Mouse (Mus musculus) neural tube, embryonic 13.5 days (tissue): ENCODE data around the gene Nav2. TPM values are rescaled to one million over a fixed set of nuclear protein-coding genes. Genes with fewer than 3 reads are reported as not detected.

Source experiments
- ATAC-seq: fragments of 200-750 bp; cut with Nextera tagmentation; 2 replicates; pipeline ENCODE4 v1.8.0; 2017; ENCODE audit warnings: low read depth, mild to moderate bottlenecking, moderate TSS enrichment, moderate library complexity
- H3K27ac ChIP-seq: fragments of 300-500 bp; sonication (generic); replicated peaks from 2 replicates; pipeline ENCODE4 v1.5.1; 2015; ENCODE audit warnings: moderate library complexity, mild to moderate bottlenecking, inconsistent platforms
- H3K27me3 ChIP-seq: fragments of 300-500 bp; sonication (generic); 2 replicates; pipeline ENCODE4 v1.6.1; 2015; ENCODE audit warnings: mild to moderate bottlenecking, inconsistent platforms
- H3K36me3 ChIP-seq: fragments of 300-500 bp; sonication (generic); 2 replicates; pipeline ENCODE4 v1.6.1; 2015; ENCODE audit warnings: mild to moderate bottlenecking, inconsistent platforms
- H3K4me1 ChIP-seq: fragments of 300-500 bp; sonication (generic); replicated peaks from 2 replicates; pipeline ENCODE4 v1.6.1; 2015; ENCODE audit warnings: inconsistent platforms
- H3K4me2 ChIP-seq: fragments of 300-500 bp; sonication (generic); 2 replicates; pipeline ENCODE4 v1.6.1; 2015; ENCODE audit warnings: inconsistent platforms, mild to moderate bottlenecking, moderate library complexity
- H3K4me3 ChIP-seq: fragments of 300-500 bp; sonication (generic); 2 replicates; pipeline ENCODE4 v1.5.1; 2015; ENCODE audit warnings: mild to moderate bottlenecking, inconsistent platforms
- H3K9ac ChIP-seq: fragments of 300-500 bp; sonication (generic); 2 replicates; pipeline ENCODE4 v1.6.1; 2015; ENCODE audit warnings: moderate library complexity, mild to moderate bottlenecking, inconsistent platforms
- H3K9me3 ChIP-seq: fragments of 300-500 bp; sonication (generic); 2 replicates; pipeline ENCODE4 v1.6.1; 2016; ENCODE audit warnings: inconsistent platforms
- WGBS: fragments of 180-500 bp; shearing (Covaris S2); methylation state at CpG from one replicate; pipeline ENCODE4 v1.1.7; 2015; 5-methylcytosine and 5-hydroxymethylcytosine counted together
- polyA plus RNA-seq: library from polyadenylated mRNA; unstranded; fragments of >200 nt; fragmentation: Nextera tagmentation; extraction: Ambion mirVana; gene quantifications from 2 replicates; pipeline ENCODE4 v1.2.1, GENCODE M21; 2015

Gene Nav2
- polyA plus RNA-seq, 1 experiment from 2014 or later, result 19.6 TPM

DNA sequence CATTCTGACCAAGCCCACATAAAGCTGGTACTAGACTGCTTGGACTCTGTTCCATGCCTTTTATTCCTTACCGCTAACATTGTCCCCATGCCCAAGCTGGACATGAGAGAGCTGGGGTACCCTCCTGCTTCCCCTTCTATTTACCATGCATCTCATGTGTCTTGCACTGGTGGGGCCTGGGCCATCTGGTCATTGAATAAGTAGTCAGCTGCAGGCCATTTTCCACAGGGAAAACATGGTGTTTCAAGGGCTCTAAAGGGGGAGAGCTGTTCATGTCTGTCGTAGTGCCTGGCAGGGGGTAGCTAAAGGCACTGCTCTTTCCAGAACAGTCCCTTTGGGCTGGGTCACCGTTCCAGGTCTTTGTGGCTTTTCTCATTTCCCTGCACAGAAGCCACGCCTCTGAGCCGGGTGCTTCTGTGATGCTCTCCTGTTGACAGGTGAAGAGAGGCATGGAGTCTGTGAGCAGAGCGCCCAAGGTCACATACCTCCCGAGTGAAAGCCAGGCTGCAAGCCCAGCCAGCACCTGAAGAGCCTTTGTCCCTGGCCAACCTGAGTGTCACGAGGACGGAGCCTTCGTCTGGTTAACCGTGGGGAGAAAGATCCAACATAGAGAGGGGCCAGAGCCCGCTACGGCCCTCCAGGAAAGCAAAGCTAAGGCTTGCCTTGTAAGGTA is 348.9 kb downstream of the Nav2 start:
- no peak overlapping the region for H3K4me3 ChIP-seq
- no peaks in the 10 kb centered on the region for H3K27me3 ChIP-seq
- H3K9me3 ChIP-seq, result no peaks in the 10 kb centered on the region
- no peaks in the 10 kb centered on the region for H3K36me3 ChIP-seq
- H3K4me2 ChIP-seq, result no peak overlapping the region
- peaks cover 65% of the 10 kb centered on the region for H3K4me1 ChIP-seq
- WGBS, result 70% methylated on average over 13 of the region's 13 CpGs
- ATAC-seq, result 0 out of 2 replicates have a peak, but pooled peaks have one; percentile 30
- H3K9ac ChIP-seq, result no peak overlapping the region
- H3K27ac ChIP-seq, result peak overlapping the region; percentile 38

DNA sequence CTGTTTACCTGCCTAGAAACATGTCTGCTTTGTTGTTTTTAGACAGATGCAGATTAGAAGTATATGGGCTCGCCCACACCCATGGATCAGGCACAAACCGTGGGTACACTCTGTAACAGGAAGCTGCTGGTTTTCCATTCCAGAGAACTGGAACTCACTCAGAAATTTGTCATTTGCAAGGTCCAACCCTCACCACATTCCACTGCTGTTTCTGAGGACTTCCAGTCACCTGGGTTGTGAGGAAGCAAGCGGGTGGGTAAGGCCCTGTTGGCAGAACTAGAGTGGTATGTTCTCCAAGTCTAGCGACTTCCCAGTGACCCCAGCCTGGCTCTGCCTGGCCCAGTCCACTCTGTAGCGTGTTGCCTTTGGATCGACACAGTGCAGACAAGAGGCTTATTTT is 349.6 kb downstream of the Nav2 start:
- Histone ChIP-seq H3K36me3 (no peaks in the 10 kb centered on the region), H3K27me3 (no peaks in the 10 kb centered on the region), H3K9ac (no peak overlapping the region), H3K27ac (no peak overlapping the region), H3K4me3 (no peak overlapping the region), H3K4me2 (no peak overlapping the region), H3K4me1 (peaks cover 65% of the 10 kb centered on the region), H3K9me3 (no peaks in the 10 kb centered on the region)
- no peak for ATAC-seq
- 88% methylated on average over 6 of the region's 6 CpGs for WGBS

DNA sequence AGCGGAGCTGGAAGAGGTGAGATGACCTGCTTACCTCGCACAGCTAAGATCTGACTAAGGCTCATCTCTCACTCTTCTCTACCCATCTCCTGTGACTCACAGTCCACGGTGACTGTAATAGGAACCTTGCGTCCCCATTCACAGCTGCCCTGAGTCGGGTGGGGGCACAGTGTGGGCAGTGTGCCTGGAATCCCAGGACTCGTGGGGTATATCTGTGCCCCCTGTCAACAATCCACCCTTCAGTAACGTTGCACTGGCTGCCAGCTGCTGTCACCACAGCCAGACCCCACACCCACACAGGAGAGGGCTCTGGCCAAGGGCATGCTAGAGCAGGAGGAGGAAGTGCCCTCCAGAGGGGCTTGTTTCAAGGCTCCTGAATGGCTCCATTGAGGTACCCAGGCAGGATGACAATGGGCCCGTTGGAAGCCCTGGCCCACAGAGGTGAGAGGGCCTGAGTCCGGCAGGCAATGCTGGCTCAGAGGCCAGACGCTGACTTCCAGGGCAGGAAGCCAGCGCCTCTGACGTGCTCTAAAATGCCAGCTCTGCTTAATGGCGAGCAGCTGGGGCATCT is 353.5 kb downstream of the Nav2 start:
- Histone ChIP-seq H3K36me3 (no peaks in the 10 kb centered on the region), H3K9me3 (no peaks in the 10 kb centered on the region), H3K27ac (peak overlapping the region; percentile 74), H3K4me3 (no peak overlapping the region), H3K4me1 (peaks cover 64% of the 10 kb centered on the region), H3K9ac (0 out of 2 replicates have a peak overlapping the region, but pooled peaks have one; percentile 9), H3K4me2 (no peak overlapping the region), H3K27me3 (no peaks in the 10 kb centered on the region)
- 48% methylated on average over 13 of the region's 13 CpGs for WGBS
- ATAC-seq, result peak; percentile 57

DNA sequence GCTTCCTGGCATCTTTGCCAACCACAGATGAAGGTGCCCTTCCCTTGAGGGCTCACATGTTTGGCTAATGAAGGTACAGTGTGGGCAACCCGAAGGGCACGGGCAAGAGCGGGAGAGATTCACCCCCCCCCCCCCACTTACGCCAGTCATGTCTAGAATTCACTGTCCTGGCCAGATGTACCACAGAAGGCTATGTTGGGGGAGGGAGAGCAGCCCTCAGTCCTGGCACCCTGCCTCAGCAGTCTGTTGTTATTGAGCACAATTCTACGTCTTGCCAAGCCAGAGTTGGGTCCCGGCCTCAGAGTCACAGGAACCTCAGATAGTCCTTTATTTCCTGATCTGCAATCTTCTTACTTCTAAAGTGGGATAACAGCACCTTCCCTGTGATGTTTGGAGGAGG is 357.9 kb downstream of the Nav2 start:
- no peaks in the 10 kb centered on the region for H3K27me3 ChIP-seq
- ATAC-seq, result no peak
- peaks cover 43% of the 10 kb centered on the region for H3K4me1 ChIP-seq
- H3K4me2 ChIP-seq, result no peak overlapping the region
- no peaks in the 10 kb centered on the region for H3K36me3 ChIP-seq
- no peak overlapping the region for H3K27ac ChIP-seq
- 78% methylated on average over 6 of the region's 6 CpGs for WGBS
- H3K4me3 ChIP-seq, result no peak overlapping the region
- H3K9me3 ChIP-seq, result no peaks in the 10 kb centered on the region
- H3K9ac ChIP-seq, result no peak overlapping the region

DNA sequence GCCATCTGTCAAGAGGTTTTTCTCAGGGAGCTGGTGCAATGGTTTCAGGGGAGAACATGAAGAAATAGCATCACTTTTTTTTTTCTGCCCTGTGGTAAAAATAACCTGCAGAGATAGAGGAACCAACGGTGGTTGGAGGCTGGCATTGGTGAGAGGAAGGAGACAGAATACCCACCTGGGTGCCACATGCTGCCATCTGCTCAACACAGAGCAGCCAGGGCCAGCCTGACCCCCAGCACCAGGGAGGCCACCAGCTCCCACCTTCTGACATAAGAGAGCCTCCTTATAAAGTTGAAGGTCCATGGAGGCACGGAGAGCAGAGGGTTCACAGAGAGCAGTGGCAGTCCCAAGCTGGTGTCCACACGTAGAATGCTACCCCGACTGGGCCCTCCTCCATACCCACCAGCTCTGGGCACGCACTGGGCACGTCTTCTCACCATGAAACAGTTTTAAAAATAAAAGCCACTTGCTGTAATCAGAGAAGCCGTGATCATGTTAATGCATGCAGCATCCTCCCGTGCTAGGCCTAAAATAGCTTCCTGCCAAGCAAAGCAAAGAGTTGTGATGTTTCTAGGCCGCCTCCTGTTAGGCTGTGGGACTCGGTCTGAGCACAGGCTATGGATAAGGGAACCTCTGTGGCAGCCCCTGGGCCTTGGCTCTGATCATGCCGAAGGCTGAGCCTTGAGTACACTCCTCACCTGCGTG is 359.3 kb downstream of the Nav2 start:
- ATAC-seq, result no peak
- 0 out of 2 replicates have a peak overlapping the region, but pooled peaks have one; percentile 3 for H3K27ac ChIP-seq
- no peak overlapping the region for H3K4me2 ChIP-seq
- H3K36me3 ChIP-seq, result no peaks in the 10 kb centered on the region
- H3K9ac ChIP-seq, result no peak overlapping the region
- H3K4me3 ChIP-seq, result no peak overlapping the region
- no peaks in the 10 kb centered on the region for H3K9me3 ChIP-seq
- WGBS, result 81% methylated on average over 12 of the region's 12 CpGs
- H3K4me1 ChIP-seq, result peaks cover 32% of the 10 kb centered on the region
- H3K27me3 ChIP-seq, result no peaks in the 10 kb centered on the region

DNA sequence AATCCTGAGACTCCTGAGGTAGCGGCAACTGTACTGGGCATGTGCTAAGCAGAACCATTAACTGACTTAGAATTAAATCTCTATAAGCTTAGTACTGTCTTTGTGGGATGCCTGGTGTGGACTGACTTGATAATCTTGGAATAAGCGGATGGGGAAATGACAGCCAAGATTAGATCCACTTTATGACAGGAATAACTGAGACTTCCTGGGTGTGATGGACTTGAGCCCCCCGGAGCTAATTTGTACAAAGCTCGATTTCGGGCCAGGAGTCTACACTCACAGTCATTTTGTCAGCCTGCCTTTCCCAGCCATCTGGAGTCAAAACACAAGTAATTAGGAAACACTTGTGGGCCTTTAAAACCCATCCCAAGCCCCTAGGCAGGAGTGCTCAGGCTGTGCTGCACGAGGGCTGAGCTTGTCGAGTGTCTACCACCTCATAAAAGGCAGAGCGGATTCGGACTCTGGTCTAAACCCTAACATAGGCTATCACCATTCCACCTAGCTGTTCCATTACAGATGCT is 359.9 kb downstream of the Nav2 start:
- Histone ChIP-seq H3K27ac (0 out of 2 replicates have a peak overlapping the region, but pooled peaks have one; percentile 3), H3K9ac (no peak overlapping the region), H3K4me1 (peaks cover 32% of the 10 kb centered on the region), H3K9me3 (no peaks in the 10 kb centered on the region), H3K4me3 (no peak overlapping the region), H3K4me2 (no peak overlapping the region), H3K36me3 (no peaks in the 10 kb centered on the region), H3K27me3 (no peaks in the 10 kb centered on the region)
- no peak for ATAC-seq
- WGBS, result 68% methylated on average over 9 of the region's 9 CpGs

DNA sequence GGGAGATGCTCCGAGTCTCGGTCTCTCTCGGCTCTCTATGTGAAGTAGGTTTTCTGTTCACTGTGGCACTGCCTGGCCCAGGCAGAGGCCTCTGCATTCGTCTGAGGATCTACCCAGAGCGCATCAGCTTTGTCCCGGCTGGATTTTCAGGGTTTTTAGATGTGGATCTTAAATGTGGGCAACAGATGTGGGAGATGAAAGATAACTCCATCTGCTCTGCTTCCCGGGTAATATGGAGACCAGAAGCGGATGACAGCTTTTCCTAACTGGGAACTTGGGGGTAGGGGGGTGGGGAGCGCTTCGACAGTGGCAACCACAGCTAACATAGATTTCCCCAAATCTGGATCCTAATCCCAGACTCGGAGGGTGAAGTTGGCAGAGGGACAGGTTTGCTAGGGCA is 362.3 kb downstream of the Nav2 start:
- Histone ChIP-seq H3K36me3 (no peaks in the 10 kb centered on the region), H3K9me3 (no peaks in the 10 kb centered on the region), H3K4me2 (no peak overlapping the region), H3K4me1 (peaks cover 49% of the 10 kb centered on the region), H3K27me3 (no peaks in the 10 kb centered on the region), H3K9ac (no peak overlapping the region), H3K27ac (no peak overlapping the region), H3K4me3 (no peak overlapping the region)
- 74% methylated on average over 11 of the region's 11 CpGs for WGBS
- no peak for ATAC-seq

DNA sequence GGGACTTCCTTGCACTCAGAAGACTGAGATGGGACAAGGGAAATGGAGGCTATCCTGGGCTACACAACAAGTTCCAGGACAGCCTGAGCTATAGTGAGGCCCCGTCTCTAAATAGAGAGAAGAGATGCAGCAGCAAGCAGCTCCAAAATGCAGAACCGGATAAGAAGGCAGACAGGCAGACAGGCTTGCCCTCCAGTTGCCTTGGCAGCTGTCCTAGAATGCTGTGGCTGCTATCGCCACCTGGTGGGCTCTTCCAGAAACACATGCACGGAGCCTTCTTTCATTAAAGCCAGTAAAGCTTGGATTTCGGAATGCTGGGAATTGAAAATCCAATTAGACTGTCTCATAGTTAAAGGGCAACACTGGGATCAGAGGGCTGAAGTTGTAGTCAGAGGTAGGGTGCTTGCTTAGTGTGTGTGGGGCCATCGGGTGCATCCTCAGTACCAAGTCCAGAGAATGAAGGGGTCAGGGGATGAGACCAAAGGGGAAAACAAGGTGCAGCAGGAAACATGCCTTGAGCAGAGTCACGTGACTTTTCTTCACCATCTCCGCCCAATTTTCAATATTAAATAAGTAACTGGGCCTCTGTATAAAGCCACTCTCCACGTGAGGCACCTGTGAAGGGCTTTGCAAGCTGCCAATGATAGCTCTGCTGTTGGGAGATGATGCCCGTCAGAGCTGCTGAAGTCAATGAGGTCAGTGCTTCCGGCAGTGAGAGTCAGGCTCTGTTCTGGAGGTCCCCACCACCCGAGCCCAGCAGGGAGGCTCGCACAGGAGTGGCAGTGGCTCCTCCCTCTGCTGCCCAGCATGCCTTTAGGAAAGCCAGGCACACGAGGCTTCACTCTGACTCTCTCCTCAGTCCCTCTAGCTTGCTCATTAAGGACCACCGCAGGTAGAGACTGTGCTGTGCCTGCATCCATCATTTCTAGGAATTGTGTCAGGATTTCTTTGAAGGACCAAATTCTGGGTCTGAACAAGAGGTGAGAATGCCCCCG is 364.2 kb downstream of the Nav2 start:
- H3K4me3 ChIP-seq, result no peak overlapping the region
- H3K27me3 ChIP-seq, result no peaks in the 10 kb centered on the region
- no peak overlapping the region for H3K4me2 ChIP-seq
- H3K4me1 ChIP-seq, result peaks cover 47% of the 10 kb centered on the region
- 21% methylated on average over 16 of the region's 16 CpGs for WGBS
- no peaks in the 10 kb centered on the region for H3K36me3 ChIP-seq
- no peak overlapping the region for H3K27ac ChIP-seq
- ATAC-seq, result peak; percentile 46; the same call in 1 of the 2 replicates
- no peaks in the 10 kb centered on the region for H3K9me3 ChIP-seq
- peak overlapping the region; percentile 47; the same call in 1 of the 2 replicates for H3K9ac ChIP-seq

DNA sequence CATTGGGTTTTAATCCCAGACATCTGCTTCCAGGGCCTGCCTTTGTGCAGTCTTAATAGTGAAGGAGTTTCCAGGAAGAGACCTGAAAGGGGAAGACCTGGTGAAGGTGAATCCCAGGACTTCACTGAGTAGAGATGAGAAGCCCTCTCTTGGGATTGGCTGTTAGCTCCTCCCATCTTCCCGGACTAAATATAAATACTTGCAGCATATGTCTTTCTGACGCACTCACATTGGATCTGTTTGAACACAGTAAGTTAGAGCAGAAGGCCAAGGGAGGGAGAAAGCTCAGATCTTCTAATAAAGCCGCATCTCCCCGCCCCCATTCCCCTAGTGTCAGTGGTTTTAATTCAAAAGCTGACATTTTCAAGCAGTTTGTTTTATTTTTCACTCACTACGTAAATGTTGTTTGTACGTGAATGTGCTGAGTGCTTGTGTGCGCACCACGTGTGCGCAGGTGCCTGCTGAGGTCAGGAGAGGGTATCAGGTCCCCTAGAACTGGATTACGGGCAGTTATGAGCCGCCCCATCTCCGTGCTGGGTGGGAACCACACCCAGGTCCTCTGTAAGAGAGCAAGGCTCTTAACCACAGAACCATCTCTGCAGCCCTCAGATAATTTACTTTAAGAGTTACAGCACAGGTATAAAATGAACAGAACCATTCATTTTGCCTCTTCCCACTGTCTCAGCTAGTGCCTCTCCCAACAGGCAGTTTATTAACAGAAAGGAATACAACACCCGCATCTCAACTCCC is 365.6 kb downstream of the Nav2 start:
- Histone ChIP-seq H3K4me2 (no peak overlapping the region), H3K4me1 (peaks cover 35% of the 10 kb centered on the region), H3K9me3 (no peaks in the 10 kb centered on the region), H3K27ac (no peak overlapping the region), H3K27me3 (no peaks in the 10 kb centered on the region), H3K36me3 (no peaks in the 10 kb centered on the region), H3K9ac (no peak overlapping the region), H3K4me3 (no peak overlapping the region)
- 89% methylated on average over 13 of the region's 13 CpGs for WGBS
- no peak for ATAC-seq

DNA sequence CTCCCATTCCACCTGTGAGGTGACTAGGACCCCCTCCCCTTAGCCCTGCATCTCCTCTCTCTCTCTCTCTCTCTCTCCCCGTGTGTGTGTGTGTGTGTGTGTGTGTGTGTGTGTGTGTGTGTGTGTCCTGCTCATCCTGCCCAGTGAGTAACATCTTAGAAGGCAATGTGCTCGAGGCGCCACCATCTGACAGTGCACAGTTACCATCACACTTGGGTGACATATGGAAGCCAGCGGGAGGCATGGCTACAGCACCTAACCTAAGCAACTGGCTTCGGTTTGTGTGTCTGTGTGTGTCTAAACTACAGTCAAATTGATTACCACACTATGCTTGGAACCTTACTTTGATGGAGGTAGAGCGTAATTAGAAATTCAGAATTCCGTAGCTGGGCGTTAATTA is 366.2 kb downstream of the Nav2 start:
- Histone ChIP-seq H3K4me2 (no peak overlapping the region), H3K27me3 (no peaks in the 10 kb centered on the region), H3K27ac (no peak overlapping the region), H3K4me1 (peaks cover 35% of the 10 kb centered on the region), H3K4me3 (no peak overlapping the region), H3K36me3 (no peaks in the 10 kb centered on the region), H3K9ac (no peak overlapping the region), H3K9me3 (no peaks in the 10 kb centered on the region)
- WGBS, result 62% methylated on average over 8 of the region's 8 CpGs
- ATAC-seq, result no peak

DNA sequence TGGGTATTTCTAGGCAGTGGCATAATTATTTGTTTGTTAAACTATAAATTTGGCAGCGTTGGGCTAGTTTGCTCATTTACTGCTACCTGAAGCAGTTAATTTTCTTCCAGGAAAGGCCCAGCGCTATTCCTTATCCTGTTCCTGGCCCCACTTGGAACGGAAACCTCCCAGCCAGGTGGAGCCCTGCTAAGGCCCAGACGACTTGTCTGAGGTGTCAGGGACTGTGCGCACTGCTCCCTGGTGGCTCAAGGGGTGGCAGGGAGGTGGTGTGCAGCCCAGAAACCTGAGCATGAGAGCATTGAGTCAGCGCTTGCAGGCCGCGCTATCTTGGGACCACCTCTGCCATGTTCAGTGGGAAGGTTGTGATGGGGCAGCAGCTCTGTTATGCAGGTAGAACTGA is 367.6 kb downstream of the Nav2 start:
- Histone ChIP-seq H3K9ac (no peak overlapping the region), H3K36me3 (no peaks in the 10 kb centered on the region), H3K4me1 (peaks cover 35% of the 10 kb centered on the region), H3K9me3 (no peaks in the 10 kb centered on the region), H3K4me3 (no peak overlapping the region), H3K27me3 (no peaks in the 10 kb centered on the region), H3K4me2 (no peak overlapping the region), H3K27ac (no peak overlapping the region)
- no peak for ATAC-seq
- 86% methylated on average over 8 of the region's 8 CpGs for WGBS
